Mouse (Mus musculus) layer of hippocampus, postnatal 14 days (tissue): ENCODE measurements at regions not wholly inside any gene's neighbourhood (a gene's known extent, or its start where the extent isn't known, plus 50 kb on each side); places are given as distances from the start of the nearest gene placed in this dataset.

ENCODE experiments used
- DNase-seq, 2 experiments: peaks; one replicate each; pipeline ENCODE4 v3.0.0; 2021 to 2022; ENCODE audit warnings: low spot score in 2 of 2, mixed read lengths in 1 of 2

- no peak for DNase-seq
Measured at GRCm38 (mm10) chr7:69581668-69582067, 784.9 kb downstream of the Nr2f2 start.

DNA sequence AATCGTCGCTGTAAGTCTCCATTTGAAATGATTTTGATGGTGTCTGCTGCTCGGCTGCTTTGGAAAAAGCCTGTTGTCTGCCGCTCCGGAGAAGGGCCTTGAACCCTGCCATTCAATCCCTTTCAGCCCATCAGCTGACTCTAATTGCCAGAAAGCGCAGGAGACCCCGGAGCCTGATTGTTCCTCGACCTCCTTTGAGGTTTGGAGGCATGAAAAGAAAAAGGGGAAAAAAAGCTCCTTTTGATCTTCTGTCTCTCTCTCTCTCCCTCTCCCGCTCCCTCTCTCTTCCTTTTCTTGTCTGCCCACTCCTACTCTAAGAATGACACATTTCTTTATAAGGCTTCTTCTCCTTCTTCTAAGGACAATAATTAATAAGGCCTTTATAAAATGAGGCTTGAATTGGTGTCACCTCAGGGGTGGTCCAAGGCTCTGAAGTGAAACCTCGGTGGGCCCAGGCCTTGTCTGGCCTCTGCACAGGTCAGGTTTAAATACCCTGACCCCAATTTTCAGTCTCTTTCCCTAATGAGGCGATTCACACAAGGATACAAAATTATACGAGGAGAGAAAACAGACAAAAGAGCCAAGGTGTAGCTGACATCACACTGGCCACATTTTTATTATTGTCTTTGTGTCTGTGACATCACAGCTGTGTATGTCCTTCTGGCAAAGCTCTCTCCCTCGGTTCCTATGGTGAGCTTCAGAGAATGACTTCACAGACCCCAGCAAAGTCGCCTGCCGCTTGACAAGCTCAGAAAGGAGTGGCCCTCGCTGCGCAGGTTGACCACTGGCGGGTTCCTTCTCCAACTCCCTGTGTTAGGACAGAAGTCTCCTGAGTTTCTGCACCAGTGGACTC is 787.4 kb downstream of the Nr2f2 start:
- no peak for DNase-seq

DNA sequence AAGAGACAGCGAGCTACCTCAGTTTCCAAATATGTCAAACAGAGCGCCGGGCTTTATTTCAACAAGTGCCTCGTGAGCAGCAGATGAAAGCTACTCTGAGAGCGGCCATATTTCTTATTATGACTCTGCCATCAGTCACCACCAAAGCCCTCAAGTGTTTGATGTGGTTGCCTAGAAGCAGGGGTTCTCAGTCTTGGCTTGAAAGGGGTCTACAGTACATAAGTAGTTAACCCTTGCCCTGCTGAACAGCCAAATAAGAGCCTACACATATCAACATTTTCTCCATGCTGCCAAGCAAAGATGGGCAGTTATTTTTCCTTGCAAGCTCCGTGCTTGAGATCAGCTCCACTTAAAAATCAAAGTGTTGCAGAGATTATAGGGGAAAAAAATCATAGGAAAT is 788.8 kb downstream of the Nr2f2 start:
- no peak for DNase-seq

GRCm38 (mm10) chr7:69576596-69576995 is 789.9 kb downstream of the Nr2f2 start:
- DNase-seq = no peak

DNA sequence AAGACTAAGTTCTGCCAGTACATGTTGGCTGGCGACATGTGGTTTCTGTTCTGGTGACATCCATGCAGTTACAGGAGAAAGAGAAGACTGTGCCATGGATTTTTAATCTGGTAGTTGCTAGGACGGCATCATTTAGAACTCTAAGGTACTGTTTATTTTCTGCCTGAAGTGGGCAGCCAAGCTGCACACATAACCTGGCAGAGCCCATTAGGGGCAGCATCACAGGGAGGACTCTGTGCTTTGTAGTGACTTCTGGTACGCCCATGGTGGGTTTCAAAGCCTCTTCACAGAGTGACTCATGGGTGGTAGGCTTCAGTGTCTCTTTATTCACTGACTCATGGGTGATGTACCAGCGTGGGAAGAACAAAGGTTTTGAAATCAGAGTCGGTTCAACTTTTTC is 792.8 kb downstream of the Nr2f2 start:
- peak; percentile 9 to 14 for DNase-seq

- DNase-seq = peak in 1 of 2 experiments; percentile 14
Measured at GRCm38 (mm10) chr7:69572626-69573394, 793.7 kb downstream of the Nr2f2 start.

DNA sequence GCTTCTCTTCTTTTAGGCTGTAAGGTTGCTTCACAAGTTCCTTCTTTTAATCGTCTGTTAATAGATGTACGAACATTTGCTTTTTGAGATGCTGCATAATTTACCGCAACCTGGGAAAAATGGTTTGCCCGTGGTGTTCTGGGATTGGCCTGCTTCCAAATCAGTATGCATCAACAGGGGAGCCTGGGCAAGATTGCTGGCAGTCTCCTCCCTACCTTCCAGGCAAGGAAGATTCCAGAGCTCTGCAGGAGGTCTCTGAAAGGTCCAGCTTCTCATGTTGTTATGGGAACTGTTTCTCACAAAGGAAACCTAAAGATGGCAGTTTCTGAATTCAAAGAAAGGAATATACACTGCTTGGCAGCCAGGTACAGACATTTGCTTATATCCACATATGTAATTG is 799.6 kb downstream of the Nr2f2 start:
- DNase-seq = no peak

- DNase-seq = no peak
Measured at GRCm38 (mm10) chr7:69564432-69564831, 802.1 kb downstream of the Nr2f2 start.

DNA sequence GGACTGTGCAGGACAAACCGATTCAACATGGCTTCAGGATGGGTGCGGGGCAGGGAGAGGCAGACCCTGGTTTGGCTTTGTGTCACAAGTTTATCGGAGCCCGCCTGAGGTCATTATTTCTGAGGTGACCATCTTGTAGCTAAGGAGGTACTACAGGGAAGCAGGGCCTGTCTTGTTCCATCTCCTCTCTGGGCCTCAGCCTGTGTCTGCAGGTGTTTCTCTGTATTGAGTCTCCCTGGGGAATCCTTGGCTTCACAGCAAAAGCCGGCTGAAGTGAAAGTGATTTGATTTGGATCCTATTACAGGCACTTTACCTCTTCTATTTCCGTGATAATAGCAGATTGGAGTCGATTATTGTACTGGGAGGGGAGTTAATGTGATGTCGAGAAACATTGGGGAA is 805.7 kb upstream of the Arrdc4 start:
- no peak for DNase-seq

- no peak for DNase-seq
Measured at GRCm38 (mm10) chr7:69553981-69554380, 804.9 kb upstream of the Arrdc4 start.

DNA sequence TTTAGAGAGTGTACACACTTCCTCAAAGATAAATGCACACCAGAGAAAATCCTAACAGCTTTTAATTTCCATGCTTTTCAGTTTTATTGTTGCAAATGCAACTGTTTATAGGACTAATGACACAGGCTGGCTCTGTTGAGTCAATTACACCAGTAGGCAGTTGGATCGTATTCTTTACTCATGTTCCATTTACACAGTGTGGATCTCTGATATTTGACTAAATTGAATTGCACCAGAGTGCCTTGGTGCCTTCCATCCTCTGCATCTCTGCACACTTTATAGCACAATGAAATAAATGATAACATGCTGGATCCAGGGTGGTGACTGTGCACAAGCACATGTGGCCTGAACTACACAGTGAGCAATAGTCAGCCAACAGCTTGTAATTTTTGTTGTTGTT is 787.0 kb upstream of the Arrdc4 start:
- peak in 1 of 2 experiments; percentile 16 for DNase-seq

DNA sequence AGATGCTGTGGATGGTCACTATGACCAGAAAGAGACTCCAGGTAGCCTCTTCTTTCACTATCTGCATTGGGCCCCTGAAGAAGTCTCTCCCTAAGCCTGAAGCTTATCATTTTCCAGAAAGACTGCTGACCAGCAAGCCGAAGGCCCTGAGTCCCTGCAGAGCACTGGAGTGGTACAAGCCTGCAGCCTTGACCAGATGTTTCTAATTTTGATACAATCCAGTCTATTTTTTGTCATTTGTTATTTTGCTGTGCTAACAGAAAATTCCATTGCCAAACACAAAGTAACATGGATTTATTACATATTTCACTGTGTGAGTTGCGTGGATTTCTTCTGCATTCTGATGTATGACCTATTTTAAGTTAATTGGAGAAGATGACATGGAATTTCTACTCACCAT is 764.9 kb upstream of the Arrdc4 start:
- DNase-seq = no peak

DNA sequence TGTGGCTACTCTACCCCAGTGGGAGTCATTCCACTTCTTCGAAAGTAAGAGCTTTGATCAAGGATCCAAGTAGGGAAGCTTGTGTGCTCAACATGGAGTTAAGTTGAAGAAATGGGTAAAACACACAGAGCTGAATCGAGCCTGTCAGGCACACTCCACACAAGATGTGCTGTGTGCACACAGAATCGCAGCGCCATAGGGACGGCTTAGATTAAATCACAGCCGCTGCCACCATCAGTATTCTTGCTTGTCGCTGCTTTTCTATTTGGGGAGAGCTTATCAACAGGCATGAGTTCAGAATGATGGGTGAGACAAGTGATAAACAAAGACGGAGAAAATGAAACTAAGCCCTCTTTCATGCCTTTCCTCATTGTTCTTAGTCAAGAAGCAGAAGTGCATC is 761.3 kb upstream of the Arrdc4 start:
- DNase-seq = no peak

GRCm38 (mm10) chr7:69493062-69493930 is 744.3 kb upstream of the Arrdc4 start:
- DNase-seq = no peak

- DNase-seq = peak; percentile 77 to 82
Measured at GRCm38 (mm10) chr7:69490566-69491466, 741.8 kb upstream of the Arrdc4 start.

- peak; percentile 45 to 62 for DNase-seq
Measured at GRCm38 (mm10) chr7:69488630-69489029, 739.6 kb upstream of the Arrdc4 start.

- no peak for DNase-seq
Measured at GRCm38 (mm10) chr7:69487111-69487510, 738.1 kb upstream of the Arrdc4 start.

- DNase-seq = no peak
Measured at GRCm38 (mm10) chr7:69484552-69484951, 735.5 kb upstream of the Arrdc4 start.
